Mouse (Mus musculus): ENCODE results near the gene Mkks.

GRCm38 (mm10) chr2:136908596-136908995 is 17.4 kb upstream of the Mkks start:
- TF ChIP-seq CTCF (IDR thresholded peaks at IDR 0.05) (no peak), POLR2A (IDR thresholded peaks at IDR 0.05; ENCODE audit: insufficient read depth, low read depth, low read length) (no peak), EP300 (IDR thresholded peaks at IDR 0.05; ENCODE audit: insufficient read depth, low read depth, low read length) (no peak)

Data from heart, adult 2 months (tissue).